Mouse (Mus musculus) MEL-GATA-1-ER (cell line): ENCODE results near the gene Kiss1r.
"Not testable (repeated sequence)": the region's sequence is repeated elsewhere in the genome, so short reads cannot be mapped to it uniquely, and the experiment has no call there.

Experiments
- DNase-seq: peaks from one replicate; pipeline ENCODE4 v3.0.0-alpha.2; 2012; ENCODE audit warnings: low read depth; ENCODE audit errors: extremely low read depth

The Kiss1r gene

GRCm38 (mm10) chr10:79916808-79917531 lies at the start of gene Kiss1r:
Kiss1r (plus strand) TSS chr10:79916971.
- no peak for DNase-seq

- DNase-seq = no peak
These were observed 44.9 kb upstream of the Kiss1r start for GRCm38 (mm10) chr10:79871845-79872244.

DNA sequence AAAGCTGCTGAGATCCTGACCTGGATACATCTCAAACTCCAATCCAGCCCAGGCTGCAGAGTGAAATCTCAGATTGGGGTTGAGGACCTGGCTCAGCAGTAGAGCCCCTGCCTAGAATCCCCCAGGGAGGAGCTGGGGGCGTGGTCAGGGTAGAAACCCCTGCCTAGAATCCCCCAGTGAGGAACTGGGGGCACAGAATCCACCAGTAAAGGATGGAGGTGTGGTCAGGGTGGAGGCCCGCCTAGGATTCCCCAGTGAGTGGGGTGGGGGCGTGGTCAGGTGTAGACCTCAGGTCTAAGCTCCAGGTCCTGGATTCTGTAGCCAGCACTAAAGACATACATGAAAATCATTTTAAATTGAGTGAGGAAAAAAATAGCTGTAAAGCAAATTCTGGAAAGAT lies 43.9 kb upstream of the Kiss1r start:
- no peak for DNase-seq

GRCm38 (mm10) chr10:79873313-79873712 lies 43.5 kb upstream of the Kiss1r start:
- DNase-seq = no peak

DNA sequence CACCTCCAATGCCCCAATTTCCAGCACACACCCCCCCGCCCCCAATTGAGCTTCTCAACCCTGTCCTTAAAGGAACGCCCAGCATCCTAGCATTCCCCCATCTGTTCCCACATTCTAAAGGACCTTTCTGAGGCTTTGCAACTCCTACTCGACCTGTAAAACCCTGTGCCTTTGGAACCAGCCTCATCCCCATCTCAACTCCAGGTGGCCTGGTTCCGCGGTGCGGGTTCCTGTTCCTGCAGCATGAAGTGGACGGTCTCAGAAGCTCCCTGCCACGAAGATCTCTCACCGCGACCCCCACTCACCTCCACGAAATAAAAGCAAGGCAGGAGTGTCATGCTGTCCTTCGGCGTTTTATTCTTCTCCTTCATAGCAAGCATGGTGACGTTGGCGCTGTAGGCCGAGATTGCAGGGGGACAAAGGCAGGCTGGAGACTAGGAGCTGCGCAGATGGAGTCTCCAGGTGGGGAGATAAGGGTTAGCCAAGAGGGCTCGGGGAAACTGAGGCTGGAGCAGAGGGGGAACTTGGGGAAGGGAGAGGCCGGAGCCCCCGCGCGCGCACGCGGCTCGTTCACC lies 43.0 kb upstream of the Kiss1r start:
- no peak for DNase-seq

DNA sequence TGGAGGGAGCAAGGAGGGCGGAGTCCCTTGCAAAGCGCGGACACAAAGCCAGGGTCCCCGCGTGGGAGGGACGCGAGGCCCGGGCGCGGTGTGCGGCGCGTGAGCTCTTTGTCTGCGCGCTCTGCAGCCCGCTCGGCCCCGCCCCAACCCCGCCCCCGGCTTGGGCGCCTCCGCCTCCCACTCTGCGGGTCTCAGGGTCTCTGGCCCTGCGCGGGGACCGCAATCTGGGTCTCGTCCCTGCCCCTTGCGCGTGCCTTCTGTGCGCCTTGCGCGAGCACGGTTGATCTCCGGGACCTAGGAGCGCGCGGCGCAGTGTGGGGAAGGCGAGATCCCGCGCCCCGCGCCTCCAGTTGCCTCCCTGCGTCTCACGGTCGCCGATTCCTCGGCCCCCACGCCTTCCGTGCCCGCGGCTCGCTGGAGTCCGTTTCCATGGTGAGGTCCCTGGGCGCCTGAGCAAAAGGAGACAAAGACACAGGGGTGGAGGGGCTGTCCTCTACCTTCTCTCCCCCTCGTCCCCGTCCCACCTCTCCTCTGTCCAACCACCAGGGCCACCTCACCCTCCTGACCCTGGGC lies 42.4 kb upstream of the Kiss1r start, which contains the start of the genes Prtn3 and Plppr3:
Gene Prtn3, plus strand, starts transcription at position 187 of the 573 bp plus-strand sequence.
Gene Plppr3, minus strand, starts transcription at position 345 of the 573 bp plus-strand sequence.
- DNase-seq = no peak

GRCm38 (mm10) chr10:79877174-79877573 lies 39.6 kb upstream of the Kiss1r start:
- DNase-seq = peak; percentile 79

- no peak for DNase-seq
These were observed 39.0 kb upstream of the Kiss1r start for GRCm38 (mm10) chr10:79877757-79878156.

- no peak for DNase-seq
These were observed 37.2 kb upstream of the Kiss1r start for GRCm38 (mm10) chr10:79879527-79879926.

GRCm38 (mm10) chr10:79880721-79881120 lies 36.0 kb upstream of the Kiss1r start:
- no peak for DNase-seq

GRCm38 (mm10) chr10:79881981-79882380 lies 34.8 kb upstream of the Kiss1r start:
- no peak for DNase-seq

- no peak for DNase-seq
These were observed 33.3 kb upstream of the Kiss1r start for GRCm38 (mm10) chr10:79883297-79884084.

DNA sequence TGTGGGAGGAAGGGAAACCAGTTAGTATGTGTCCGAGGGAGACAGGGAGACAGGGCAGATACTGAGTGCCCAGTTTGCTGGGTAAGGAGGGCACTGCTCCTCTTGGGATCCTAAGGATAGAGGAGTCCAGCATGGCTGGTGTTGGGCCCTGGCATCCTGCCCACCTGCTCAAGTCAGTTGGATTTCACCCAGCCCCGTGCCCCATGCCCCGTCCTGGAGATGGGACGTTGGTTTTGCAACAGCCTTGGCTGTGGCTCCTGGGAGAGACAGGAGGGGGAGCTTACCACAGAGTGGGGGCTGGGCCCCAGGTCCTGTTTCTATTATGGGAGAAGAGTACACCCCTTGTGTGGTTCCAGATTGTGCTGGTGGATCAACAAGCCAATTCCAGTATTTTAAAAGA lies 32.3 kb upstream of the Kiss1r start:
- no peak for DNase-seq

DNA sequence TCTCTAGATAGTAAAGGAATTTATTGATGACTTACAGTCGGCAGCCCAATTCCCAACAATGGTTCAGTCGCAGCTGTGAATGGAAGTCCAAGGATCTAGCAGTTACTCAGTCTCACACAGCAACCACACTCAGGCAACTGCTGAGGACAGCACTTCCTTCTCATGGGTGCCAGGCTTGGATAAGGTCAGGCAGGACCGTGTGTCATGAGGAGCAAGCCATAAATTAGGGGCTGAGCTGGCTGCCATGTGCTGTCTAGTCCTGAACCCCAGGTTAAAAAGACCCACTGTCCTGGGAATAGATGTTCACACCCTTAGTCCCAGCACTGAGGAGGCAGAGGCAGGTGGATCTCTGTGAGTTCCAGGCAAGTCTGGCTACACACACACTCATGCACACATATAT lies 31.8 kb upstream of the Kiss1r start:
- DNase-seq = not testable (repeated sequence)

GRCm38 (mm10) chr10:79886054-79886453 lies 30.7 kb upstream of the Kiss1r start, which contains the start of gene Elane:
Elane (plus strand) TSS chr10:79886247.
- no peak for DNase-seq

DNA sequence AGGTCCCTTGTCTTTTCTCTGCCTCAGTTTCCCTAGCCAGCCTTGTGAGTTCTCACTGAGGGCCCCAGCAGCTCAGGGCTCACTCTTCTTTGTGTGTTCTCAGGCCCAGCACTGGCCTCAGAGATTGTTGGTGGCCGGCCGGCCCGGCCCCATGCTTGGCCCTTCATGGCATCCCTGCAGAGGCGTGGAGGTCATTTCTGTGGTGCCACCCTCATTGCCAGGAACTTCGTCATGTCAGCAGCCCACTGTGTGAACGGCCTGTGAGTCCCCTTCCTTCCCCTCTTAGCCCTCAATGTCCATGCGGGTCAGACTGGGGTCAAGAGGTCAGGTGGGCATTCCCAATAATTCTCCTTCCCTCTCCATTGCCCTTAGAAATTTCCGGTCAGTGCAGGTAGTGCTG lies 30.2 kb upstream of the Kiss1r start:
- DNase-seq = no peak

DNA sequence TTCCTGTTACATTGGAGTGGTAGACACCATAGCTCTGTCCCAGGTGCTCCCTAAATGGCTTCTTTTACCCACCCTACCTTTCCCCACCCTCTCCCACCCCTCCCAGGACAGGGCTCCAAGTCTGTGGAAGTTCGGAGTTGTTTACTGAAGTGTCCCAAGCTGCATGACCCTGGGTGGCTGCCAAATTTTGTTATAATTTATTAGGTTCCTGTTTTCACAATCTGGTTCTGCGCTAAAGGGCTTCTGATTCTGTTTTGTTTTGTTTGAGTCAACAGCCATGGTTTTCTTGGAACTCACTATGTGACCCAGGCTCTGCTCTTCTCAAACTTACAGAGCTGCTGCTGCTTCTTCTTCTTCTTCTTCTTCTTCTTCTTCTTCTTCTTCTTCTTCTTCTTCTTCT lies 27.4 kb upstream of the Kiss1r start:
- no peak for DNase-seq

DNA sequence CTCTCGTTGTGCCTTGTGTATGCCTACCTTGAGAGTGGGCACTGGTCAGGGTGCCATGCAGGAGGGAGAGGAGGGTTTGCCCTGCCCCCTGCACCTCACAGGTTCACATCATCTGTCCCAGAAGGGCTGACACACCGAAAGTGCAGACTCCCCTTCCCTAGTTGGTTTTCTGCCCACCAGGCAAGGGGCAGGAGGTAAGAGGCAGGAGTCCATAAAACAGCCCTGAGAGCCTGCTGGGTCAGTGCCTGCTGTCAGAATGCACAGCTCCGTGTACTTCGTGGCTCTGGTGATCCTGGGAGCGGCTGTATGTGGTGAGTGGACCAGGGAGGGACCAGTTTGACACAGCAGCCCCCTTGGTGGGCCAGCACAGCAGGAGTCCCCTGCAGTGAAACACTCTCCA lies 26.1 kb upstream of the Kiss1r start, which contains the start of gene Cfd:
Gene Cfd, plus strand, starts transcription at position 184 of the 400 bp plus-strand sequence.
- no peak for DNase-seq

- not testable (repeated sequence) for DNase-seq
These were observed 24.2 kb upstream of the Kiss1r start for GRCm38 (mm10) chr10:79892451-79893118.

DNA sequence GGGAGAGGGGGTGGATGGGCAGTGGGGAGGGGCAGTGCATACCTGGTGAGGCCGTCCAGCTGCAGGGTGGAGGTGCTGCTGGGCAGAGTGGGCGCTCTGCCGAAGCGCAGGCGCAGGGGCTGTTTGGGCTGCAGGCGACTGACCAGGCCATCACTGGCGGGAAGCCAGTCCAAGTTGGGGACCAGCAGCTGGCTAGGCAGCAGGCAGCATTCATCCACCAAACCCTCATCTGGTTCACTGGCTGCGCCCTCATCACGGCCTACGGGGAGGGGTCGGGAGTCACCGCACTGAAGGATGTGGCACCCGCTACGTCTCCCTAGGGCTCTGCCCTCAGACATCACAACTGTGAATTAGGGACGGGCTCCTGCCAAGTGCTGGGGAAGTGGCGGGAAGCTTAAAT lies 20.5 kb upstream of the Kiss1r start:
- DNase-seq = no peak

DNA sequence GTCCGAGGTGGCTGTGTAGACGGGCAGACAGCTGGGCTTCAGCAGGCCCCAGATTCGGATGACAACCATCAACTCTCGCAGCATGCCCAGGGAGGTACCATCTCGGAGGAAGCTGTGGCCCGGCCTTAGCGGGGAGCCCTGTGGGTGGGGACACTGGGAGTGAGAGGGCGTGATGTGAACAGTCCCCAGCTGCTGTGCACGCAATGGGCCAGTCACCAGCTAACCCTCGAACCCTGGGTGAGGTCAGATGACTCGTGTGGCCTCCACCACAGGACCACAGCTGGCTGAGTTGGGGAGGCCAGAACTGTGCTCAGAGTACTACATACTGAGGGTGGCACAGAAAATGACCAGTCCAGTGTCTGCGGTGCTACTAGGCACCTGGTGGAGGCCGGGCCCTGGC lies 20.0 kb upstream of the Kiss1r start:
- no peak for DNase-seq
